Mouse (Mus musculus) hindbrain, embryonic 10.5 days (tissue): ENCODE data around the gene Arl8a. TPM values are rescaled to one million over a fixed set of nuclear protein-coding genes. Genes with fewer than 3 reads are reported as not detected.

Source experiments
- DNase-seq: peaks from one replicate; pipeline ENCODE4 v3.0.0-alpha.2; 2017; ENCODE audit warnings: low spot score
- H3K27ac ChIP-seq: fragments of 300-500 bp; sonication (generic); 2 replicates; pipeline ENCODE4 v1.5.1; 2016; ENCODE audit warnings: mild to moderate bottlenecking, moderate library complexity
- H3K27me3 ChIP-seq: fragments of 300-500 bp; sonication (generic); 2 replicates; pipeline ENCODE4 v1.6.1; 2016; ENCODE audit warnings: mild to moderate bottlenecking; ENCODE audit not compliant: poor library complexity, insufficient read depth, severe bottlenecking
- H3K36me3 ChIP-seq: fragments of 300-500 bp; sonication (generic); 2 replicates; pipeline ENCODE4 v1.6.1; 2016; ENCODE audit warnings: mild to moderate bottlenecking, moderate library complexity
- H3K4me1 ChIP-seq: fragments of 300-500 bp; sonication (generic); replicated peaks from 2 replicates; pipeline ENCODE4 v1.6.1; 2016; ENCODE audit warnings: mild to moderate bottlenecking
- H3K4me3 ChIP-seq: fragments of 300-500 bp; sonication (generic); 2 replicates; pipeline ENCODE4 v1.5.1; 2016; ENCODE audit warnings: mild to moderate bottlenecking, moderate library complexity
- H3K9me3 ChIP-seq: fragments of 300-500 bp; sonication (generic); 2 replicates; pipeline ENCODE4 v1.6.1; 2016; ENCODE audit warnings: mild to moderate bottlenecking, moderate library complexity
- WGBS: fragments of 180-500 bp; shearing (Covaris S2); methylation state at CpG from one replicate; pipeline ENCODE4 v1.1.7; 2016; 5-methylcytosine and 5-hydroxymethylcytosine counted together
- polyA plus RNA-seq: library from polyadenylated mRNA; unstranded; fragments of >200 nt; fragmentation: Nextera tagmentation; extraction: Ambion mirVana; gene quantifications from 2 replicates; pipeline ENCODE4 v1.2.1, GENCODE M21; 2016

The Arl8a gene
- polyA plus RNA-seq, 1 experiment from 2014 or later: 95.3 TPM

DNA sequence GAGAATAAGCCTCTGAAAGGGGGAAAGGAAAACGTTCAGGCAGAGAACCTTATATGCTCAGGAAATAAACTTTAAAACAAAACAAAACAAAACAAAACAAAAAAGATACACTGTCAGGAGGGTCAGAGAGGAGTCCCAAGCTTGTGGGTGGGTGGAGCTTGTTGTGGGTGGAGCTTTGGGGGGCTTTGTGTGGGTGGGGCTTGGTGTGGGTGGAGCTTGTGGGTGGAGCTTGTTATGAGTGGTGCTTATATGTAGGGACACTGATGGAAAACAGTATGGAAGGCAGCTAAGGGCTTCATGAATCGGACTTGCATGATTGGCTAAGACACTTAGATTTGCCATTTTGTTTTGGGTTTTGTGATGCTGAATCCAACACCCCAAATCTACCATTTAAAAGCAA, 6.7 kb upstream of the Arl8a start:
- no peaks in the 10 kb centered on the region for H3K9me3 ChIP-seq
- no peaks in the 10 kb centered on the region for H3K4me1 ChIP-seq
- H3K4me3 ChIP-seq: no peak overlapping the region
- H3K27me3 ChIP-seq: peaks cover 18% of the 10 kb centered on the region
- H3K36me3 ChIP-seq: no peaks in the 10 kb centered on the region
- no peak for DNase-seq
- no peak overlapping the region for H3K27ac ChIP-seq
- WGBS: 74% methylated on average over 2 of the region's 2 CpGs

DNA sequence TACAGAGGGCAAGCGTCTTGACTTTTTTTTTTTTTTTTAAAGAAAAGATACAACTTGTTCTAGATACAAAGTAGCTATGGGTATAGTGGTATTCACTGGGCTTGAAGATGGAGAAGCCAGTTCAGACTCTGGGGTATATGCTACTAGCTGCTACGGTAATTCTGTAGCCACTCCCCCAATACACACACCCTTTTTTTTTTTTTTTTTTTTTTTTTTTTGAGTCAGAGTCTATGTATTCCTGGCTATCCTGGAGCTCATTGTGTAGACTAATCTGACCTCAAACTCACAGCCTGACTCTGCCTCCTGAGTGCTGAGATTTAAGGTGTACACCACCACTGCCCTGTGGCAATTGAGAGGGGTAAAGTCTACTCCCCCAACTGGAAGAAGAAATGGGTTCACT, 4.2 kb upstream of the Arl8a start:
- 68% methylated on average over 2 of the region's 2 CpGs for WGBS
- H3K36me3 ChIP-seq: no peaks in the 10 kb centered on the region
- no peak for DNase-seq
- H3K9me3 ChIP-seq: no peaks in the 10 kb centered on the region
- no peak overlapping the region for H3K27ac ChIP-seq
- H3K27me3 ChIP-seq: peaks cover 29% of the 10 kb centered on the region
- no peak overlapping the region for H3K4me3 ChIP-seq
- peaks cover 9% of the 10 kb centered on the region for H3K4me1 ChIP-seq

DNA sequence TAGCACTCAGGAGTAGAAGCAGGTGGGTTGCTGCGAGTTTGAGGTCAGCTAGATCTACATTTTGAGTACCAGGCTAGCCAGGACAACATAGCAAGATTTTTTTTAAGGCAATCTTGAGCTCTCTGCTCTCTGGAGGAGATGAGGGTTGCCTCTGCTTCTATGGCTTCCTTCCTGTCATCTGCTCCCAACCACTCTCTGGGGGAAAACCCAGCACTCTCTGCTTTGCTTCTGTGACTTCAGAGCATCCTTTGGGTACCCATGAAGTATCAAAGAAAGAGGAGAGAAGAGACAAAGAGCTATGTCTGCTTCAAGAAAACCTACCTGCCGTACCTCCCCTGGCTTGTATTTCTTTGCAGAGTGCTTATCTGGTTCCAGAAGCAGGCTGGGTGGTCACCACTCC, 2.7 kb upstream of the Arl8a start:
- Histone ChIP-seq H3K27ac (no peak overlapping the region), H3K27me3 (peaks cover 29% of the 10 kb centered on the region), H3K4me3 (no peak overlapping the region), H3K9me3 (no peaks in the 10 kb centered on the region), H3K36me3 (no peaks in the 10 kb centered on the region), H3K4me1 (peaks cover 23% of the 10 kb centered on the region)
- WGBS: 89% methylated on average over 2 of the region's 2 CpGs
- no peak for DNase-seq

DNA sequence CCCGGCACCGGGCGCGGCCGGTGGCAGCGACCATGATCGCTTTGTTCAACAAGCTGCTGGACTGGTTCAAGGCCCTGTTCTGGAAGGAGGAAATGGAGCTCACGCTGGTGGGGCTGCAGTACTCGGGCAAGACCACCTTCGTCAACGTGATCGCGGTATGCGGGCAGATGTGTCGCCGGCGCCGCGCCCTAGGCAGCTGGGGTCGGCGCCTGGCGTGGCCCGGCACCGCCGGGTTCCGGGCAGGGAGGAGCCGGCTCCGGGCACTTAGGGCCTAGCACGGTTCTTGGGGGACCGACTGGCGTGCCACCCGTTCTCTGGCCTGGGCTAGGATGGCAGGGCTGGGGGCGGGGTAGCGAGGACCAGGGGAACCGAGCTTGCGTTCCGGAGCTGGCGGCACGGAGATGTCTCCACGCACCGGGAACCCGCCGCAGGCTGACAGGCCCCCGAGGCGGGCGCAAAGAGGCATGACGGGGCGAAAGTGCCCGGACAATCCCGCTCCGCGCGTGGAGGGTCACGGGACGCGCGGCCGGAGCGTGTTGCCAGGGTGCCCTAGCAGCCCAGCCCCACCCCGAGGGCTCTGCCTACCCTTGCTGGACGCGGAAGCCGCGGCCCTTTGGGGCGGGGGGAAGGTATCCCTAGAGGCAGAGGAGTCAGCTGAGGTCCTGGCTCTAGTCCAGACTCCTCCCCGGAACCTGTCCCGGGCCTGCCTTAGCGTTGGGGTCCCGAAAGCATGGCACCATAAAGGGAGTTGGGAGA, 500 bp downstream of the Arl8a start:
- peak; percentile 75 for DNase-seq
- WGBS: under 1% methylated on average over 69 of the region's 69 CpGs
- peak overlapping the region; percentile 97 for H3K4me3 ChIP-seq

DNA sequence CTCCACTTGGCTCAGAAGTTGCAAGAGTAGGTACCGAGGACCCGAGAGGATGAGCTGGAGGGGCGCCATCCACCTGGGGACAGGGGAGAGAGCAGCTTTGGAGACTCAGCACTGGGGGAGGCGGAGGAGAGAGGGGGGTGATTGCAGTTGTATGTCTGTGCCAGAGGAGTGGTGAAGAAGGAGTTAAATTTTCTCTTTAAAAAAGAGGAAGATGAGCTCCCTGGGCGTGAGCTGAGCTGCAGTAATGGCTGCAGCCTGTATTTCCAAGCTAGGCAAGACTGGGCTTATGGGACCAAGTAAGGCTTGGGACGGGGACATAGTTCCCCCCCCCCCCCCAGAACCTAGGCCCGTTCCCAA, 1.1 kb downstream of the Arl8a start:
- DNase-seq: no peak
- H3K4me1 ChIP-seq: peaks cover 26% of the 10 kb centered on the region
- peak overlapping the region; percentile 95 for H3K27ac ChIP-seq
- peaks cover 29% of the 10 kb centered on the region for H3K27me3 ChIP-seq
- peak overlapping the region; percentile 97 for H3K4me3 ChIP-seq
- WGBS: 3% methylated on average over 7 of the region's 7 CpGs
- H3K36me3 ChIP-seq: peaks cover 16% of the 10 kb centered on the region
- H3K9me3 ChIP-seq: no peaks in the 10 kb centered on the region

More for the DNA sequence above, 500 bp downstream of the Arl8a start:
- peak overlapping the region; percentile 95 for H3K27ac ChIP-seq
- H3K4me1 ChIP-seq: peaks cover 26% of the 10 kb centered on the region
- peaks cover 10% of the 10 kb centered on the region for H3K36me3 ChIP-seq
- no peaks in the 10 kb centered on the region for H3K9me3 ChIP-seq
- peaks cover 29% of the 10 kb centered on the region for H3K27me3 ChIP-seq

DNA sequence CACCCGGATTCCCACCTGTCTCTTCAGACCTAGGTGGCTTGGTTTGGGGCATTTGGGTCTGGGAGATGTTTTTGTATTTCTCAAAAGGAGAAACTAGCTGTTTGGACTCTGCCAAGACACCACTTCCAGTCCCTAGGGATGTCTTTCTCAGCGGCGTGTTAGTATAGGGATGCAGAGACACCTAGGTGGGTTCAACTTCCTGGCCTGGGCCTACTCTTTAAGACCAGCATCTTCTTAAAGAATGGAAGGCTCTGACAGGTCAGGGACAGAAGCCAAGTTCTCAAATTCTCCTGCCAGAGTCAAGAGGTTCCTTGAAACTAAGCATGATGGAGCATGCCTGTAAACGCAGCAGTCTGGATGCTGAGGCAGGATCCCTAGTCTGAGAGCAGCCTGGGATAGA, 1.9 kb downstream of the Arl8a start:
- no peak for DNase-seq
- H3K27me3 ChIP-seq: peaks cover 22% of the 10 kb centered on the region
- peaks cover 26% of the 10 kb centered on the region for H3K4me1 ChIP-seq
- H3K9me3 ChIP-seq: no peaks in the 10 kb centered on the region
- peaks cover 16% of the 10 kb centered on the region for H3K36me3 ChIP-seq
- 77% methylated on average over 4 of the region's 4 CpGs for WGBS
- peak overlapping the region; percentile 95 for H3K27ac ChIP-seq
- H3K4me3 ChIP-seq: peak overlapping the region; percentile 97

DNA sequence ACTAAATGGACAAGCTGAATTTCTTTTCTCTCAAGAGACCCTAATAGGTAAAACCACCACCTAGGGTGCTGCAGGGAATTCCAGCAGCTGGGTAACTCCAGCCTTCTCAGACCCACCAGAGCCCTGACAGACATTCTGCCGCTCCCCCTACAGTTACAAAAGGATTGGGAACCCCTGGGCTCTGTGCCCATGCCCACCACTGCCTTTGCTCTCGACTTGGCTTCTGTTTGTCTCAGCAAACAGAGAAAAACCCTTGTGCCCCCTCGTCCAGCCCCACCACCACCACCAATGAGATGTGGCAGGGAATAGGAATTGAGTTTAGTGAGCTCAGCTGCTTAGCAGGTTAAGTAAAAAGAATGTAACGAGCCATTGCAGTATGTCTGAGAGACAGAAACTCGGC, 2.4 kb downstream of the Arl8a start:
- Histone ChIP-seq H3K36me3 (peaks cover 16% of the 10 kb centered on the region), H3K27me3 (peaks cover 17% of the 10 kb centered on the region), H3K27ac (no peak overlapping the region), H3K4me3 (0 out of 2 replicates have a peak overlapping the region, but pooled peaks have one; percentile 97), H3K9me3 (no peaks in the 10 kb centered on the region), H3K4me1 (peaks cover 29% of the 10 kb centered on the region)
- no peak for DNase-seq
- 70% methylated on average over 5 of the region's 5 CpGs for WGBS

DNA sequence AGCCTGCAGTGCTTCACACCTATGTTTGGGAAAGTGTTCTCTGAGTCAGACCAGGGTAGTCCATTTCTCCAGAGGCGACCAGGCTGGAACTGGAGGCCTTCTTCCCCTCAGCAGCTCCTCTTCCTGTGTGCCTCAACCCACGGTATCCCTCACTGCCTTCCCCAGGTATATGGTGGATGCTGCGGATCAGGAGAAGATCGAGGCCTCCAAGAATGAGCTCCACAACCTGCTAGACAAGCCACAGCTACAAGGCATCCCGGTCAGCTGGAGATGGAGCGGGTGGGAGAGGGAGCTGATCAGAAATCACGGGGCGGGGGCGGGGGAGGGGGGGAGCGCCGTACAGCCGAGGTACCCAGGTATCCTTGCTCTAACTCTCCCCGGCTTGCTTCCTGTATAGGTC, 7.4 kb downstream of the Arl8a start:
- H3K4me3 ChIP-seq: peak overlapping the region; percentile 45
- no peak for DNase-seq
- H3K27me3 ChIP-seq: no peaks in the 10 kb centered on the region
- H3K9me3 ChIP-seq: no peaks in the 10 kb centered on the region
- peak overlapping the region; percentile 92 for H3K27ac ChIP-seq
- peaks cover 27% of the 10 kb centered on the region for H3K4me1 ChIP-seq
- WGBS: 18% methylated on average over 13 of the region's 13 CpGs
- peaks cover 42% of the 10 kb centered on the region for H3K36me3 ChIP-seq

DNA sequence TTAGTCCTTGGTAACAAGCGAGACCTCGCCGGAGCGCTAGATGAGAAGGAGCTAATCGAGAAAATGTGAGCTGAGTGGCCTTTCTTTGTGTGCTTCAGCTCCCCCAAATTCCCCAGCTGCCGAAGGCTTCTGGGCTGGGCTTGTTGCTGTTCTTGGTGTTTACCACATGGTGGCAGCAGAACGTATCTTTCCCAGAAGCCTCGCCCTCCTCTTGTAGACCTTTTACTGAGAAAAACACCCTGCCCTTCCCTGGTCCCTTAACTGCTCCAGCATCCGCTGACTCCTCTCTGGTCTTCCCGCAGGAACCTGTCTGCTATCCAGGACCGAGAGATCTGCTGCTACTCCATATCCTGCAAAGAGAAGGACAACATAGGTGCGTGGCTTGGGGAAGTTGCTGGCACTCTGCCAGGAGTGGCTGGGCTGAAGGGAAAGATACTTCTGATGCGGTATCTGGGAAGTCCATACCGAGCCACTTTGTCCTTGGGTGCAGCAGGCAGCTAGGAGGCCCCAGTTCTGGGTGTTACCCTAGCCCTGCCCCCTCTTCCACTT, 7.9 kb downstream of the Arl8a start:
- Histone ChIP-seq H3K9me3 (no peaks in the 10 kb centered on the region), H3K27ac (peak overlapping the region; percentile 92), H3K27me3 (no peaks in the 10 kb centered on the region), H3K4me1 (peaks cover 30% of the 10 kb centered on the region), H3K4me3 (peak overlapping the region; percentile 45), H3K36me3 (peaks cover 42% of the 10 kb centered on the region)
- DNase-seq: peak; percentile 81
- WGBS: 7% methylated on average over 14 of the region's 14 CpGs

DNA sequence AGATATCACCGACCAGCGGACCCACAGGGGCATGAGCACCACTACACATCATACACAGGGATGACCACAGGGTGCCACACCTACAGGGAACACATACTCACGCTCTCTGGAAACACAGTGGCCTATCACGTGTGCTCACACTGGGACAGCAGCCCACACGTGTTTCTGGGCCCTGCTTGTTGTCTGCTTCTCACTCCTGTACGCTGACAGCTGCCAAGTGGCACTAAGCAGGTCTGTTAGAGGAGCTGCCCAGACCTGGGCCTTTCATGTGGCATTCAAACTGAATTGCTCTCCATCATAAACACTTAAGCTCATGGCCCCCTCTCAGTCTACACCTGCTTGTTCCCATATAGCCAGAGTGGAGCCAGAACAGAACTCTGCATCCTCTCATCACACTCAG, 9.7 kb downstream of the Arl8a start:
- Histone ChIP-seq H3K27me3 (no peaks in the 10 kb centered on the region), H3K4me1 (peaks cover 38% of the 10 kb centered on the region), H3K27ac (no peak overlapping the region), H3K4me3 (no peak overlapping the region), H3K36me3 (peaks cover 38% of the 10 kb centered on the region), H3K9me3 (0 out of 2 replicates have a peak, but pooled peaks cover 3% of the 10 kb centered on the region)
- DNase-seq: no peak
- 92% methylated on average over 6 of the region's 6 CpGs for WGBS

DNA sequence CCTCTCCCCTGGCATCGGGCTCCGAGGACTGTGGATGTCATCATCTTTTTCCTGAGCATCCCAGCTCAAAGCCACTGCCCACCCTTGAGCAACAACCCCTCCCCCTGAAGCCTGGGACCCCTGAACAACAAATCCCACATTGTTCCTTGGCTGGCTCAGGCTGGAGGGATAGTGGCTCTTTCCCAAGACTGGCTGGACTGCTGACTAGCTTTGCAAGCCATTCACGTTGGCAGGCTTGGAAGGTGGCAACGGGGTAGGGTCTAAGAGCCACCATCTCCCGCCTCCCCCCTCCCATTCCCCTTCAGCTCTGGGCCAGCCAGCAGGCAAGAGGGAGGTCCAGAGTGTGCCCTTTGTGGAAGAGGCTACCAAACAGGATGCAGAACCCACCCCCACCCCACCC, 12.0 kb downstream of the Arl8a start:
- H3K27ac ChIP-seq: peak overlapping the region; percentile 73
- H3K27me3 ChIP-seq: no peaks in the 10 kb centered on the region
- H3K4me1 ChIP-seq: peaks cover 45% of the 10 kb centered on the region
- no peak for DNase-seq
- H3K9me3 ChIP-seq: 0 out of 2 replicates have a peak, but pooled peaks cover 3% of the 10 kb centered on the region
- WGBS: 54% methylated on average over 5 of the region's 5 CpGs
- no peak overlapping the region for H3K4me3 ChIP-seq
- peaks cover 25% of the 10 kb centered on the region for H3K36me3 ChIP-seq

DNA sequence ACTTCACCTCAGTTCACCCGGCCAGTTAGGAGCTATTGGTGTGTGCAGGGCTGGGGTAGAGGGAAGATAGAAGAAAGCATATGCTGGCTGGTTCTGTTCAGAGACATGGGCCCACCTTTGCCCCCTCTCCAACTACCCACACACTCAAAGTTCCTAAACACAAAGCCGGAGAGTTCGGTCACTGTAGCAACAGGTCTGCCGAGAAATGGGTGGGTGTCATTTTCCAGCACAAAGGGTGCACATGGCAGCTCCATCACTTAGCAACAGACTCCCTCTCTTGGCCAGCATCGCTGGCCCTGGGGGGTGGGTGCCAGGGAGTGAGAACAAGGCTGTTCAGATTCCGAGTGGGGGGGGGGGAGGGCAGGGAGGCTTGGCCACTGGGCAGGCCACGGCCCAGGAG, 12.4 kb downstream of the Arl8a start:
- Histone ChIP-seq H3K4me1 (peaks cover 41% of the 10 kb centered on the region), H3K36me3 (peaks cover 25% of the 10 kb centered on the region), H3K27me3 (no peaks in the 10 kb centered on the region), H3K27ac (peak overlapping the region; percentile 73), H3K9me3 (0 out of 2 replicates have a peak, but pooled peaks cover 3% of the 10 kb centered on the region), H3K4me3 (no peak overlapping the region)
- WGBS: 38% methylated on average over 7 of the region's 7 CpGs
- DNase-seq: peak; percentile 14

DNA sequence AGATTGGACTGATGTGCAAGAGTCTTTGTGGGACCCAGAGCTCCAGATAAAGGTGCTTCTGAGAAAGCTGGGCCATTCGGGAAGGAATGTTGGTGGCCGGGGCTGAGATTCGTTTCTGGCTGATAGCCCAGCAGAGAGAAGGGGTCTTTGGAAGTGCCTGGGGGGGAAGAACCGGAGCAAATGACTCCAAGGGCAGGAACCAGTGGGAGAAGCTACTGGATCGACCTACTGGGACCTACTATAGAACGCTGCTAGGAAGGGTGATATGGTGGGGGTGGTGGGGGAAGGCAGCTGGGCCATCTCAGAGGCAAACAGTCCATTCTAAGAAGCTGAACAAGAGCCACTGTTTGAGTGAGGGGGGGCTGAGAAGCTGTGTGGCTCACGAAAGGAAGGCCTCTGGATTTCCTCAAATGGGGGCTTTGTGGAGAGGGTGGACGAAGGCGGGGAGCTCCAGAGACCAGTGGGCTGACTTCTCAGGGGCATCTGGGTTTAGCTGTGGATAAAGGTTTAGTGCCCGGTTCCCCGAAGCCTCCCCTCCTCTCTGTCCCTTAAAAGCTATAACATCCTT, 13.0 kb downstream of the Arl8a start:
- peaks cover 35% of the 10 kb centered on the region for H3K4me1 ChIP-seq
- H3K4me3 ChIP-seq: no peak overlapping the region
- H3K36me3 ChIP-seq: peaks cover 24% of the 10 kb centered on the region
- 0 out of 2 replicates have a peak, but pooled peaks cover 3% of the 10 kb centered on the region for H3K9me3 ChIP-seq
- 86% methylated on average over 11 of the region's 11 CpGs for WGBS
- H3K27me3 ChIP-seq: no peaks in the 10 kb centered on the region
- peak overlapping the region; percentile 73 for H3K27ac ChIP-seq
- DNase-seq: no peak
